Mouse (Mus musculus) adrenal gland, adult 10 weeks (tissue): ENCODE data around the gene Cd63. TPM values are rescaled to one million over a fixed set of nuclear protein-coding genes. Genes with fewer than 3 reads are reported as not detected.

Experiments used
- polyA plus RNA-seq: library from polyadenylated mRNA; stranded (reverse); fragments of 350-450 nt; fragmentation: Illumina TruSeq; extraction: RNeasy Lipid Tissue Mini Kit (QIAGEN cat#74804); gene quantifications from one replicate; pipeline ENCODE4 v1.2.3, GENCODE M21; 2014; ENCODE audit warnings: low read depth, low replicate concordance

Cd63 gene
- polyA plus RNA-seq = 432 TPM

DNA sequence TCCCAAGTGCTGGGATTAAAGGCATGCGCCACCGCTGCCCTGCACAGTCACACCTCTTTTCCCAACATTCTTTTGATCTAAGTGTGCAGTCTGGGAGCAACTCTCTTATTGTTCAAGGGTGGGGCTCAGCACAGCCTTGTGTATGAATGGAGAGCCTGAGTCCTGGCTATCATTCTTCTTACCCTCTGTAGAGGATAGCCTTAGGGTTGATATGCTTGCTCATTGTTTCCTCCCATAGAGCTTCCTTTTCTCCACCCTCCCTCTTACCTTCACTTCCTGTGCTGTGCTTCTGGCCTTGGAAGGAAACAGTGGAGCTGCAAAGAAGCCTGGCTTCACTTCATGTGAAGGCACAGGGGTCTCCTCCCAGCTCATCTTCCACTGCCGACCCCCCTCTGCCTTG lies at the start of gene Cd63:
Gene Cd63 (plus strand): TSS at position 292 of the 400 bp plus-strand sequence.

DNA sequence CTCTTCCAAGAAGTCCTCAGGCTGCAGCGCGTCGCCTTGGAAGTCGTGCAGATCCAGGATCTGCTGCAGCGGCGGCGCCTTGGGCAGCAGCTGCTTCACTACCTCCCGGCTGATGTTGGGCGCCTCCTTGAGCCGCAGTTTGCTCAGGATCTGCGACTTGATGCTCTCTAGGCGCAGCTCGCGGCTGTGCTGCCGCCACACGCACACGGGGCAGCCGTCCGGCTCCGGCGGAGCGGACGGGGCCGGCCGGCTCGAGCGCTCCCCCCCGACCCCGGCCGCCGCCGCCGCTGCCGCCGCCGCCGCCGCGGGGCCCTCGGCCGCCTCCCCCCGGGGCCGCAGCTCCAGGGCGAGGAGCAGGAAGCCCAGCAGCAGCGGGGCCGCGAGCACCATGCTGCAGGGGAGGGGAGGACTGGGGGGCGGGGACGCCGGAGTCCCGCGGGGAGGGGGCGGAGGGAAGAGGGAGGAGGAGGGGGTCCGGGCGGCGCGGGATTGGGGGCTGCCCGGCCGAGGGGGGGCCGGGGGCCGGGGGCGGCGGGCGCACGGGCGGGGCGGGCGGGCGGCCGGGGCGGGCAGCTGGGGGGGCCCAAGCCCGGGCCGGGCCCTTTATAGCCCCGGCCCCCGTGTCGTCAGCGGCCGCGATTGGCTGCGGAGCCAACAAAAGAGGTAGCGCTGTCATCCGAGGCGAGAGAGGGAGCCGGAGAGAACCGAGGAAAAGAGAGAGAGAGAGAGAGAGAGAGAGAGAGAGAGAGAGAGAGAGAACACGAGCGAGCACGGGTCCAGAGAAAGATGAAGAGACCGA lies 9.3 kb upstream of the Cd63 start, which contains the start of gene Gdf11:
Gene Gdf11 (minus strand): TSS at position 423 of the 799 bp plus-strand sequence.

DNA sequence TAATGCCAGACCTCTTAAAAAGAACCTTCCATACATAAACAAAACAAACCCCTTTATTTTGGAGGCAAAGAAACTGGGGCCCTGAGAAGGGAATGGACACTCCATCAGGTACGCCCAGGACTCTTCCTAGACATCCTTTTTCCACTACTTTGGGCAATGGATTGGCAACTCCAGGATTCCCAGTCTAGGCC lies 21.9 kb downstream of the Cd63 start, which contains the start of gene Rdh5:
Gene Rdh5 (minus strand): TSS at position 67 of the 191 bp plus-strand sequence.

DNA sequence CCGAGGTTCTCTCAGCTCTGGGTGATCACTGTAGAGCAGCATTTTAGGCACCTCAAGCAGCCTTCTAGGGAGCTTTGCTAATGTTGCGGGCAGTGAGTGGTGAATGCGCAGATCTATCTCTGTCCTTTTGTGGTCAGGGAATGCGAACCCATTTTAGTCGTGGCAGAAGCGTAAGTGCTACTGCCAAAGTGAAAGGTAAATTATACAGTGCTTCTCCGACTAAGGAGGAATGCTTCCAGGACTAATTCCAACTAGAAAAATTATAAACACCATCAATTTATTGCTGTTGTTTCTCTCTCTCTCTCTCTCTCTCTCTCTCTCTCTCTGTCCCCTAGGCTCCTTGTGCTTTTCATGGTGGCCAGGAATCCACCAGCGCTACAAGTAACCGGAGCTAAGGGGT lies 23.1 kb downstream of the Cd63 start, which contains the start of gene Bloc1s1:
Gene Bloc1s1 (minus strand): TSS at position 101 of the 400 bp plus-strand sequence.

DNA sequence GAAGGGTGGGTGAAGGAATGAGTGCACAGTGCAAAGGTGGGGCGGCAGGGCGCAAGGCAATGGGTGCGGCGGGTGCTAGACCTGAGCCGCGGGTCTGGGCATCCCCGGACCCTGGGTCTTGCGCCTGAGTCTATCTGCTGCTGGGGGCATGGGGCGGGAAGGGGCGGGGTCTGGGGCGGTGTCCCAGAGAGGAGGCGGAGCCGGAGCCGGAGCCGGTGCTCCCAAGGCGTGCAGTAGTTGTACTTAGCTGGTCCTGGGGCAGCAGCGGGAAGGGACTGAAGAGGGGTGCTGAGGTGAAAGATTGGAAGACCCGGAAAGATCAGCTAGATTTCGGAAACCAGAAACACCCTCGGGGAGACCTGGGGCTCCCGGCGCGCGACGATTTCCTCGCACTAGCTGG lies 32.8 kb downstream of the Cd63 start, which contains the start of gene Itga7:
Gene Itga7 (plus strand): TSS at position 245 of the 400 bp plus-strand sequence.

DNA sequence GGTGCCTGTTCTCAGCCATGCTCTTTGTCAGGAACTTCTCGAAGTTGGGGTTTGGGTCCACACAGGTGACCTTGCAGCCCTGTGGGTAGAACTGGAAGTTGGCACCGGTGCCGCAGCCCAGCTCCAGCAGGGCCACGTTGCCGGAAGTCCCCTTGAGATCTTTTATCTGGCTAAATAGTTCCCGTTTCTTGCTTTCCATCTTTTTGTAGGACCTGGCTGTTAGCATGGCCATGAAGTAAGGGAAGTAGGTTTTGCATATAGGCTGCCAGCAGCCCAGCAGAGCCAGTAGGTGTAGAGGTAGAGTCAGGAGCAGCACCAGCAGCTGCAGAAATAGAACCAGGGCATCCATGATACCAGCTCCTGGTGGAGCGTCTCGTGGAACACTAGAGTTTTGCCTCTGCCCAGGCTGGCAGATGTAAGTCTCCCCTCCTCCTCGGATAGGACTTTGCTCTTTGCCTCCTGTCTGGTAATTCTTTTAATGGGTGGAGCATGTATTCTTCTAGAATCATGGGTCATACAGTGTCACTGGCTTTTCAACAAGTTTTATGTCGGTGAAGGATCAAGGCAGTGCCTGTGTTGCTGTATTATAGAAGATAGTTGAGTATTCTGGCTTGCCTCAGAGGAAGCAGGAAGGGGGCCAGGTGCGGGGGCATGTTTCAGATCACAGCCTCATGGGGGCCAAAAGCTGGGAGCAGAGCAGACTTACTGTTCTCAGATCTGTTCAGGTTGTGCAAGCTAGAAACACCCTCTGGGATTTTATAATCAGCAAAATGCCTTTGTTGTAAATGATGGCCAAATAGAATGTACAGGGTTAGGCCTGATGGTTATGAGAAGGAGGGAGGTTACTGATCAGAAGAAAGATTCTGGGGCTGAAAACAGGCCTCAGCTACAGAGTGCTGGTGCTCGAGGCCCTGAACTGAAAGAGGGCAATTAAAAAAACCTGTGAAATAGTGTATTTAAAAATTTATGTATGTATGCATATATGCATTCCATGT lies 60.1 kb downstream of the Cd63 start, which contains the start of gene Mettl7b:
Gene Mettl7b (minus strand): TSS at position 399 of the 995 bp plus-strand sequence.

Other genes starting within 250 kb of the Cd63 start
- gene Suox, start 226.9 kb upstream of the Cd63 start, polyA plus RNA-seq = 13.9 TPM
- 151 TPM for gene Rab5b, start 204.7 kb upstream of the Cd63 start, polyA plus RNA-seq
- not detected for gene Pmel, start 196.8 kb upstream of the Cd63 start, polyA plus RNA-seq
- 12.2 TPM for gene Cdk2, start 196.0 kb upstream of the Cd63 start, polyA plus RNA-seq
- gene Dgka, start 156.1 kb upstream of the Cd63 start, polyA plus RNA-seq = 9.4 TPM
- 0.93 TPM for gene Pym1, start 153.1 kb upstream of the Cd63 start, polyA plus RNA-seq
- gene Mmp19, start 110.1 kb upstream of the Cd63 start, polyA plus RNA-seq = 56.4 TPM
- 46.9 TPM for gene Dnajc14, start 96.9 kb upstream of the Cd63 start, polyA plus RNA-seq
- gene Tmem198b, start 96.6 kb upstream of the Cd63 start, polyA plus RNA-seq = 4.3 TPM
- gene Sarnp, start 83.7 kb upstream of the Cd63 start, polyA plus RNA-seq = 390 TPM
- 145 TPM for gene Ormdl2, start 79.3 kb upstream of the Cd63 start, polyA plus RNA-seq
- gene Gdf11, start 9.3 kb upstream of the Cd63 start, polyA plus RNA-seq = 2.2 TPM
- 3.8 TPM for gene Rdh5, start 21.9 kb downstream of the Cd63 start, polyA plus RNA-seq
- gene Bloc1s1, start 23.0 kb downstream of the Cd63 start, polyA plus RNA-seq = 12.7 TPM
- 0.35 TPM for gene Itga7, start 32.8 kb downstream of the Cd63 start, polyA plus RNA-seq
- not detected for gene Mettl7b, start 60.0 kb downstream of the Cd63 start, polyA plus RNA-seq
- not detected for gene Olfr9, start 88.4 kb downstream of the Cd63 start, polyA plus RNA-seq
- not detected for gene Olfr763, start 109.8 kb downstream of the Cd63 start, polyA plus RNA-seq
- not detected for gene Olfr764-ps1, start 138.9 kb downstream of the Cd63 start, polyA plus RNA-seq
- not detected for gene Olfr765, start 149.0 kb downstream of the Cd63 start, polyA plus RNA-seq
- not detected for gene Olfr766-ps1, start 168.0 kb downstream of the Cd63 start, polyA plus RNA-seq
- gene Olfr767, start 181.9 kb downstream of the Cd63 start, polyA plus RNA-seq = not detected
- not detected for gene Olfr768, start 198.4 kb downstream of the Cd63 start, polyA plus RNA-seq
- gene Olfr769, start 216.9 kb downstream of the Cd63 start, polyA plus RNA-seq = not detected
- not detected for gene Olfr770, start 238.0 kb downstream of the Cd63 start, polyA plus RNA-seq